Mouse (Mus musculus) embryo, embryonic 10.5 days (tissue): ENCODE measurements around the gene Pdcd10.

Experiments
- DNase-seq: peaks from one replicate; pipeline ENCODE4 v3.0.0-alpha.2; 2015; ENCODE audit warnings: low spot score

Pdcd10 gene

GRCm38 (mm10) chr3:75474657-75475056 lies 82.0 kb downstream of the Pdcd10 start:
- DNase-seq, result no peak

- DNase-seq, result no peak
Observed at GRCm38 (mm10) chr3:75468154-75468553, 88.5 kb downstream of the Pdcd10 start.
